Mouse (Mus musculus): ENCODE results near the gene Wnk4.

- TF ChIP-seq CTCF (IDR thresholded peaks at IDR 0.05; ENCODE audit: insufficient read depth, low read length) (no peak), POLR2A (IDR thresholded peaks at IDR 0.05; ENCODE audit: borderline replicate concordance, extremely low read depth, low read depth, low read length) (no peak)
Observed at GRCm38 (mm10) chr11:101265906-101266305, 5.5 kb downstream of the Wnk4 start.

All from lung, adult 2 months (tissue).